Mouse (Mus musculus) embryonic fibroblast, embryonic 13.5 days (primary cell): ENCODE measurements around the gene Ceacam1.
"Not testable (repeated sequence)": the region's sequence is repeated elsewhere in the genome, so short reads cannot be mapped to it uniquely, and the experiment has no call there.

ENCODE experiments used
- CTCF ChIP-seq: IDR thresholded peaks from 2 replicates; pipeline ENCODE4 v1.5.1; 2011; ENCODE audit warnings: mild to moderate bottlenecking, control low read depth, low read length, moderate library complexity, borderline replicate concordance; ENCODE audit not compliant: insufficient read depth
- POLR2A ChIP-seq: IDR thresholded peaks from 2 replicates; pipeline ENCODE4 v1.6.1; 2011; ENCODE audit warnings: low read depth, mild to moderate bottlenecking, control low read depth, low read length, moderate library complexity

DNA sequence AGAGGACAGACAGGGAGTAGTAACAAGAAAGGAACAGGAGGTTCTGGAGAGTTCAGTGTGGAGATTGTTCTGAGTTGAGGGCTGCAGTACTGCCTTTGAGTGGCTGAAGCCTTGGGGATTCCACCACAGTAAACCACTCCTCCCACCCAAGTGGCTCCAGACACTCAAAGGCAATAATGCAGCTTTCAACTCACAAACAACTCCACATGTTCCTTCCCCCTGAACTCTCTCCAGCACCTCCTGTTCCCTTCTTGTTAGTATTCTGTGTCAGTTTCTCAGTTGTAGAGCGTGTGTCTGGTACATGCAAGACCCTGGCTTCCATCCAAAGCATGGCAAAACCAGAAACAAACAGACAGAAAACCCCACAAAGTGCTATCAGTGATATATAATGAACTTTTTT is 38.3 kb upstream of the Ceacam1 start:
- TF ChIP-seq POLR2A, CTCF: not testable (repeated sequence)
